ENCODE assay signal across 8 mouse cellular contexts in genomic region chr1:140183208-140183607, GRCm38 (mm10). TPM values are rescaled to one million over a fixed set of nuclear protein-coding genes. Genes with fewer than 3 reads are reported as not detected.
DNase-seq lines count a peak whose midpoint lies in the region; ATAC-seq lines count a peak whose summit lies in the region.

No protein-coding gene starts in this region.

- H3K4me2 ChIP-seq in forebrain, embryonic 11.5 days (ENCODE audit: low read depth, low read length, severe bottlenecking), result no peak overlapping the region
- H3K4me2 ChIP-seq in intestine, embryonic 15.5 days (replicated peaks), result no peak overlapping the region

- no peaks in the 10 kb centered on the region for H3K9me3 ChIP-seq in forebrain, embryonic 11.5 days (ENCODE audit: control insufficient read depth, low read length)
- H3K9me3 ChIP-seq in intestine, embryonic 15.5 days, result no peaks in the 10 kb centered on the region
- H3K9me3 ChIP-seq in hindbrain, embryonic 10.5 days, result no peaks in the 10 kb centered on the region

- no peak overlapping the region for H3K9ac ChIP-seq in forebrain, embryonic 11.5 days (ENCODE audit: low read length)
- no peak overlapping the region for H3K9ac ChIP-seq in intestine, embryonic 15.5 days

- no peak for ATAC-seq in forebrain, embryonic 11.5 days (replicated peaks; ENCODE audit: low FRiP score)
- no peak for ATAC-seq in intestine, embryonic 15.5 days

- H3K4me3 ChIP-seq in forebrain, embryonic 11.5 days (ENCODE audit: low read depth, low read length), result no peak overlapping the region
- H3K4me3 ChIP-seq in intestine, embryonic 15.5 days (replicated peaks), result no peak overlapping the region
- no peak overlapping the region for H3K4me3 ChIP-seq in hindbrain, embryonic 10.5 days

- H3K4me1 ChIP-seq in forebrain, embryonic 11.5 days (replicated peaks; ENCODE audit: control insufficient read depth, insufficient read depth, low read length), result no peaks in the 10 kb centered on the region
- no peaks in the 10 kb centered on the region for H3K4me1 ChIP-seq in intestine, embryonic 15.5 days (replicated peaks)
- no peaks in the 10 kb centered on the region for H3K4me1 ChIP-seq in hindbrain, embryonic 10.5 days (replicated peaks)

- no peaks in the 10 kb centered on the region for H3K36me3 ChIP-seq in forebrain, embryonic 11.5 days (ENCODE audit: control insufficient read depth, insufficient read depth, low read length)
- H3K36me3 ChIP-seq in intestine, embryonic 15.5 days, result no peaks in the 10 kb centered on the region
- no peaks in the 10 kb centered on the region for H3K36me3 ChIP-seq in hindbrain, embryonic 10.5 days

- H3K27me3 ChIP-seq in forebrain, embryonic 11.5 days (ENCODE audit: control insufficient read depth, insufficient read depth, low read length), result no peaks in the 10 kb centered on the region
- H3K27me3 ChIP-seq in intestine, embryonic 15.5 days (replicated peaks), result no peaks in the 10 kb centered on the region
- H3K27me3 ChIP-seq in hindbrain, embryonic 10.5 days (ENCODE audit: insufficient read depth, poor library complexity, severe bottlenecking), result no peaks in the 10 kb centered on the region

- no peak overlapping the region for H3K27ac ChIP-seq in forebrain, embryonic 11.5 days (ENCODE audit: low read depth, low read length)
- no peak overlapping the region for H3K27ac ChIP-seq in intestine, embryonic 15.5 days
- H3K27ac ChIP-seq in hindbrain, embryonic 10.5 days, result no peak overlapping the region

- peak; percentile 60 for DNase-seq in kidney, adult 11 months
- DNase-seq in kidney, adult 18-20 months, result no peak
- peak; percentile 5 for DNase-seq in c-Kit-positive CD71-negative TER-119-negative erythroid progenitor cells, embryonic 14.5 days (ENCODE audit: low read depth)
- DNase-seq in kidney, adult 9 months, result peak; percentile 60
- peak; percentile 28 for DNase-seq in lung, postnatal 14 days
- no peak for DNase-seq in forebrain, embryonic 11.5 days (ENCODE audit: low spot score)
- DNase-seq in hindbrain, embryonic 10.5 days (ENCODE audit: low spot score), result no peak

- WGBS in forebrain, embryonic 11.5 days, result 61% methylated on average over 2 of the region's 2 CpGs
- 26% methylated on average over 2 of the region's 2 CpGs for WGBS in intestine, embryonic 15.5 days
- 57% methylated on average over 2 of the region's 2 CpGs for WGBS in hindbrain, embryonic 10.5 days

RNA-seq across cellular contexts. Expression of gene Cfh, which starts 0.4 kb away (rescaled TPM):
- polyA plus RNA-seq in forebrain, embryonic 11.5 days (2014; fragmentation: Nextera tagmentation; extraction: Ambion mirVana), result 2.2 and 2.4 TPM in 2 replicates
- 4.9 and 5.7 TPM in 2 replicates for polyA plus RNA-seq in intestine, embryonic 15.5 days (2015; fragmentation: Nextera tagmentation; extraction: Ambion mirVana)
- polyA plus RNA-seq in hindbrain, embryonic 10.5 days (2016; fragmentation: Nextera tagmentation; extraction: Ambion mirVana), result 2.2 and 2.3 TPM in 2 replicates

Comparison
In these comparisons a context has a peak if more than half of its experiments do, and no peak if none do; other contexts are left out.
1. DNase-seq: peak in kidney, adult 11 months (single experiment), c-Kit-positive CD71-negative TER-119-negative erythroid progenitor cells, embryonic 14.5 days (single experiment), kidney, adult 9 months (single experiment) and lung, postnatal 14 days (single experiment); none in kidney, adult 18-20 months (single experiment), forebrain, embryonic 11.5 days (single experiment) and hindbrain, embryonic 10.5 days (single experiment).